Mouse (Mus musculus): ENCODE results near the gene Uvrag. TPM values are rescaled to one million over a fixed set of nuclear protein-coding genes. Genes with fewer than 3 reads are reported as not detected.
A peak's percentile ranks its signal among the peaks of the same experiment; 100 is the strongest.
"Not testable (repeated sequence)": the region's sequence is repeated elsewhere in the genome, so short reads cannot be mapped to it uniquely, and the experiment has no call there.

Uvrag gene
- polyA plus RNA-seq, 1 experiment from 2014 or later, result 14.8 TPM

- ATAC-seq (ENCODE audit: insufficient read depth, low FRiP score), result no peak
- H3K36me3 ChIP-seq (ENCODE audit: control insufficient read depth, insufficient read depth, low read length), result no peaks in the 10 kb centered on the region
- 24% methylated on average over 16 of the region's 16 CpGs for WGBS
- peak overlapping the region; percentile 23; the same call in 1 of the 2 replicates for H3K4me2 ChIP-seq (ENCODE audit: low read depth, low read length)
- no peak overlapping the region for H3K4me3 ChIP-seq (replicated peaks; ENCODE audit: low read length)
- H3K9ac ChIP-seq (ENCODE audit: low read length), result 0 out of 2 replicates have a peak overlapping the region, but pooled peaks have one; percentile 17
- peaks cover 10% of the 10 kb centered on the region; the same call in 1 of the 2 replicates for H3K4me1 ChIP-seq (ENCODE audit: control insufficient read depth, insufficient read depth, low read length)
- H3K27me3 ChIP-seq (ENCODE audit: control insufficient read depth, insufficient read depth, low read length), result no peaks in the 10 kb centered on the region
- H3K9me3 ChIP-seq (replicated peaks; ENCODE audit: control insufficient read depth, low read length), result 0 out of 2 replicates have a peak, but pooled peaks cover 3% of the 10 kb centered on the region
- peak overlapping the region; percentile 67; the same call in 1 of the 2 replicates for H3K27ac ChIP-seq (ENCODE audit: low read length)
These were observed 172.8 kb downstream of the Uvrag start for GRCm38 (mm10) chr7:98968082-98968674.

GRCm38 (mm10) chr7:98967672-98968071, 173.3 kb downstream of the Uvrag start:
- Histone ChIP-seq H3K36me3 (ENCODE audit: control insufficient read depth, insufficient read depth, low read length) (no peaks in the 10 kb centered on the region), H3K9ac (ENCODE audit: low read length) (no peak overlapping the region), H3K27ac (ENCODE audit: low read length) (no peak overlapping the region; the same call in 1 of the 2 replicates), H3K9me3 (replicated peaks; ENCODE audit: control insufficient read depth, low read length) (0 out of 2 replicates have a peak, but pooled peaks cover 3% of the 10 kb centered on the region), H3K4me3 (replicated peaks; ENCODE audit: low read length) (no peak overlapping the region), H3K4me2 (ENCODE audit: low read depth, low read length) (no peak overlapping the region), H3K4me1 (ENCODE audit: control insufficient read depth, insufficient read depth, low read length) (peaks cover 10% of the 10 kb centered on the region; the same call in 1 of the 2 replicates), H3K27me3 (ENCODE audit: control insufficient read depth, insufficient read depth, low read length) (no peaks in the 10 kb centered on the region)
- no peak for ATAC-seq (ENCODE audit: insufficient read depth, low FRiP score)
- WGBS, result 61% methylated on average over 7 of the region's 7 CpGs

GRCm38 (mm10) chr7:98963581-98963980, 177.4 kb downstream of the Uvrag start:
- H3K9me3 ChIP-seq (replicated peaks; ENCODE audit: control insufficient read depth, low read length); H3K27me3 ChIP-seq (ENCODE audit: control insufficient read depth, insufficient read depth, low read length); H3K36me3 ChIP-seq (ENCODE audit: control insufficient read depth, insufficient read depth, low read length); H3K27ac ChIP-seq (ENCODE audit: low read length); H3K9ac ChIP-seq (ENCODE audit: low read length); H3K4me2 ChIP-seq (ENCODE audit: low read depth, low read length); ATAC-seq (ENCODE audit: insufficient read depth, low FRiP score); H3K4me1 ChIP-seq (ENCODE audit: control insufficient read depth, insufficient read depth, low read length); H3K4me3 ChIP-seq (replicated peaks; ENCODE audit: low read length): not testable (repeated sequence)
- WGBS, result 90% methylated on average over 13 of the region's 13 CpGs

DNA sequence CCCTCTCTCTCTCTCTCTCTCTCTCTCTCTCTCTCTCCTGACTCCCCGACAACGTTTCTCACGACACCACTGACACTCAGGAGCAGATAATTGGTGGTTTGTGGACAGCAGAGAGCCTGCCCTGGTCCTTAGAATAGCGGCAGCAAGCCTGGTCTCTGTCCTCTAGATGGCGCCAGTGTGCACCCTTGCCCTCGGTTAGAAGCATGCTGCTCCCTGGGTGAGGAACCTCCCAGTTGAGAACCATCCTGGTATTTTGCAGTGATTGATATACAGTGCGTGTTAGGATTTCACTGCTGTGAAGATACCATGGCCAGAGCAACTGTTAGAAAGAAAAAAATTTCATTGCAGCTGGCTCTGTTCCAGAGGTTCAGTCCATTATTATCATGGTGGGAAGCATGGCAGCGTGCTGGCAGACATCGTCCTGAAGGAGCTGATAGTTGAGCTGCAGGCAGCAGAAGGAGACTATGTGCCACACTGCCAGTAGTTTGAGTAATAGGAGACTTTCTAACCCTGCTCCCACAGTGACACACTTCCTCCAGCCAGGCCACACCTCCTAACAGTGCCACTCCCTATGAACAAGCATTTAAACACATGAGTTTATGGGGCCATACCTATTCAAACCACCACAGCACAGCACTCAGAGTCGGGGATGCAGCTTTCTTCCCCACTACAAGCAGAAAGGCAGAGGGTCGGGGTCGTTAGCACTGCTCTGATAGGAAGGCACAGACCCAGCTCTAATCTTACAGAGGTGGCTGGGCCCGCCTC, 178.2 kb downstream of the Uvrag start:
- Histone ChIP-seq H3K9me3 (replicated peaks; ENCODE audit: control insufficient read depth, low read length) (no peaks in the 10 kb centered on the region), H3K4me1 (ENCODE audit: control insufficient read depth, insufficient read depth, low read length) (peaks cover 6% of the 10 kb centered on the region; the same call in 1 of the 2 replicates), H3K4me2 (ENCODE audit: low read depth, low read length) (no peak overlapping the region), H3K9ac (ENCODE audit: low read length) (no peak overlapping the region), H3K4me3 (replicated peaks; ENCODE audit: low read length) (no peak overlapping the region), H3K27me3 (ENCODE audit: control insufficient read depth, insufficient read depth, low read length) (no peaks in the 10 kb centered on the region), H3K27ac (ENCODE audit: low read length) (0 out of 2 replicates have a peak overlapping the region, but pooled peaks have one; percentile 4), H3K36me3 (ENCODE audit: control insufficient read depth, insufficient read depth, low read length) (no peaks in the 10 kb centered on the region)
- 27% methylated on average over 13 of the region's 13 CpGs for WGBS
- peak; percentile 68 for ATAC-seq (ENCODE audit: insufficient read depth, low FRiP score)

DNA sequence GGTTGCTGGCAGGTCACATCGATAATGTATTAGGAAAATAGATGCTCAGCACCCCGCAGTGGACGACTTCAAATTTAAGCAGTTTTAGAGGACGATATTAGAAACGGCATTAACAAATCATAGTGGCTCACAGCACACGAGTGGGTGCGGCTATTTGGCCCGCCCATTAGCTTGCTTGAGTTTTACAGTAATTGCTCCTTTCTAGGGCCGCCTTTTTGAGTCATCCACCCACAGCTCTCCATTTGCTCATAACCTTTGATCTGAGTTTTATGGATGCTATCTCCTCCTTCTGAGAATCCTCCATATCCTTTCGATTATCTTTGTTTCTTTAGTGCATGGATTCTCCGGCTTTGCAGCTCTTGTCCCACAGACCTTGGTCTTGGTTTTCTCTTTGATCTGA, 178.9 kb downstream of the Uvrag start:
- Histone ChIP-seq H3K9ac (ENCODE audit: low read length) (no peak overlapping the region), H3K4me3 (replicated peaks; ENCODE audit: low read length) (no peak overlapping the region), H3K4me1 (ENCODE audit: control insufficient read depth, insufficient read depth, low read length) (peaks cover 9% of the 10 kb centered on the region; the same call in 1 of the 2 replicates), H3K36me3 (ENCODE audit: control insufficient read depth, insufficient read depth, low read length) (no peaks in the 10 kb centered on the region), H3K4me2 (ENCODE audit: low read depth, low read length) (no peak overlapping the region), H3K9me3 (replicated peaks; ENCODE audit: control insufficient read depth, low read length) (no peaks in the 10 kb centered on the region), H3K27ac (ENCODE audit: low read length) (no peak overlapping the region), H3K27me3 (ENCODE audit: control insufficient read depth, insufficient read depth, low read length) (no peaks in the 10 kb centered on the region)
- 70% methylated on average over 11 of the region's 11 CpGs for WGBS
- ATAC-seq (ENCODE audit: insufficient read depth, low FRiP score), result no peak

GRCm38 (mm10) chr7:98960274-98960673, 180.7 kb downstream of the Uvrag start:
- no peak for ATAC-seq (ENCODE audit: insufficient read depth, low FRiP score)
- no peak overlapping the region for H3K27ac ChIP-seq (ENCODE audit: low read length)
- peaks cover 9% of the 10 kb centered on the region; the same call in 1 of the 2 replicates for H3K4me1 ChIP-seq (ENCODE audit: control insufficient read depth, insufficient read depth, low read length)
- no peak overlapping the region for H3K4me2 ChIP-seq (ENCODE audit: low read depth, low read length)
- no peaks in the 10 kb centered on the region for H3K27me3 ChIP-seq (ENCODE audit: control insufficient read depth, insufficient read depth, low read length)
- H3K36me3 ChIP-seq (ENCODE audit: control insufficient read depth, insufficient read depth, low read length), result no peaks in the 10 kb centered on the region
- H3K9me3 ChIP-seq (replicated peaks; ENCODE audit: control insufficient read depth, low read length), result no peaks in the 10 kb centered on the region
- 79% methylated on average over 8 of the region's 8 CpGs for WGBS
- no peak overlapping the region for H3K9ac ChIP-seq (ENCODE audit: low read length)
- H3K4me3 ChIP-seq (replicated peaks; ENCODE audit: low read length), result no peak overlapping the region

DNA sequence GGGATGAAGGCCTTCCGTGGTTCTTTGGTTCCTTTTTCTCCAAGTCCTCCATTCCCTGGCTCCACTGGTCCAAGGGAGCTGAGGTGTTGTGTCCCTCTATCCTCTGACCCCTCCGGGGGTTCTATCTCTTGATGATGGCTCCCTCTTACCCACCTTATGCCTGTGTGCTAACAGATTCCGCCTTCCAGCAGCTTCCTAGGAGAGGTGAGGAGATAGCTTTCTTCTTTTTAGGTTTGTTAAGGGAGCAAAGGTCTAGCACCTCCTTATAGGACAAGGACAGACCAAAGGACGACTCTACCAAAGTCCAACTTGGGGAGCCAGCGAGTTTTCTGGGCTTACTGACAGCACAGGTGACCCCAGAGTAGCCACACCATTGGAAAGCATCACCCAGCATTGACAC, 181.7 kb downstream of the Uvrag start:
- no peak overlapping the region for H3K4me3 ChIP-seq (replicated peaks; ENCODE audit: low read length)
- WGBS, result 84% methylated on average over 5 of the region's 5 CpGs
- ATAC-seq (ENCODE audit: insufficient read depth, low FRiP score), result no peak

GRCm38 (mm10) chr7:98958172-98958571, 182.8 kb downstream of the Uvrag start:
- no peak overlapping the region for H3K4me3 ChIP-seq (replicated peaks; ENCODE audit: low read length)
- WGBS, result 23% methylated on average over 11 of the region's 11 CpGs
- no peak overlapping the region for H3K9ac ChIP-seq (ENCODE audit: low read length)
- no peaks in the 10 kb centered on the region for H3K36me3 ChIP-seq (ENCODE audit: control insufficient read depth, insufficient read depth, low read length)
- H3K9me3 ChIP-seq (replicated peaks; ENCODE audit: control insufficient read depth, low read length), result no peaks in the 10 kb centered on the region
- peaks cover 9% of the 10 kb centered on the region; the same call in 1 of the 2 replicates for H3K4me1 ChIP-seq (ENCODE audit: control insufficient read depth, insufficient read depth, low read length)
- H3K27ac ChIP-seq (ENCODE audit: low read length), result no peak overlapping the region
- H3K4me2 ChIP-seq (ENCODE audit: low read depth, low read length), result no peak overlapping the region
- peak; percentile 12; the same call in 1 of the 2 replicates for ATAC-seq (ENCODE audit: insufficient read depth, low FRiP score)
- no peaks in the 10 kb centered on the region for H3K27me3 ChIP-seq (ENCODE audit: control insufficient read depth, insufficient read depth, low read length)

More for the DNA sequence above, 181.7 kb downstream of the Uvrag start:
- H3K9me3 ChIP-seq (replicated peaks; ENCODE audit: control insufficient read depth, low read length), result no peaks in the 10 kb centered on the region
- H3K9ac ChIP-seq (ENCODE audit: low read length), result no peak overlapping the region
- H3K36me3 ChIP-seq (ENCODE audit: control insufficient read depth, insufficient read depth, low read length), result no peaks in the 10 kb centered on the region
- no peak overlapping the region for H3K27ac ChIP-seq (ENCODE audit: low read length)
- H3K4me2 ChIP-seq (ENCODE audit: low read depth, low read length), result no peak overlapping the region
- peaks cover 9% of the 10 kb centered on the region; the same call in 1 of the 2 replicates for H3K4me1 ChIP-seq (ENCODE audit: control insufficient read depth, insufficient read depth, low read length)
- H3K27me3 ChIP-seq (ENCODE audit: control insufficient read depth, insufficient read depth, low read length), result no peaks in the 10 kb centered on the region

DNA sequence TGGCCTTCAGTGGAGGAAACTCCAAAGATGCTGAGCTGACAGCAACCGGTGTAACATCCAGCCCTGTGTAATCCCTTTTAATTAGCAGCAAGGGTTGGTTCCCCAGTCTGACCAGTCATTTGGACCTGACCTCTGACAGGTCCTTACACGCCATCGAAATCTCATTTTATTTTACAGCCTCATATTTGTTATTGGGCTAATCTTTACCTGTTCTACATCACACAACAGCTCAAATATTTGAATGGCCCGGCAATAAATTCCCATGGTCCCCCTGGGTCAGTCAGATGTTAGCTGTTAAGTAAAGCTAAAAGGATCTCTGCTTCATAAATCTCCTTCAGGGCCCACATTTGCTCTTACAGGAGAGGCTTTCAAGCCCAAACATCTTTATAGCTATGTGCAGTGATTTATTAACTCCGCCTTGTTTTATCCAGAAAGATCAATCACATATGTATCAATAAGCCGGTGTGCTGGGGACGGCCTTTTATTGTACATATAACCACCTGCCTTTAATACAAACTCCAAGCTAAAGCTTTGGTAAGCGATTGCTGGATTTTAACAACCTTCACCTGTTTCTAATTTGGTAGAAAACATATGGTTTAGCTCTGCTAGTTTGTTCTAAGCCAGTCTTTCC, 183.7 kb downstream of the Uvrag start:
- WGBS, result 49% methylated on average over 8 of the region's 8 CpGs

More for the DNA sequence above, 183.7 kb downstream of the Uvrag start:
- H3K4me1 ChIP-seq (ENCODE audit: control insufficient read depth, insufficient read depth, low read length), result peaks cover 9% of the 10 kb centered on the region; the same call in 1 of the 2 replicates
- H3K9me3 ChIP-seq (replicated peaks; ENCODE audit: control insufficient read depth, low read length), result no peaks in the 10 kb centered on the region
- H3K9ac ChIP-seq (ENCODE audit: low read length), result no peak overlapping the region
- H3K27me3 ChIP-seq (ENCODE audit: control insufficient read depth, insufficient read depth, low read length), result no peaks in the 10 kb centered on the region
- H3K4me3 ChIP-seq (replicated peaks; ENCODE audit: low read length), result no peak overlapping the region
- H3K27ac ChIP-seq (ENCODE audit: low read length), result no peak overlapping the region
- H3K4me2 ChIP-seq (ENCODE audit: low read depth, low read length), result no peak overlapping the region
- no peak for ATAC-seq (ENCODE audit: insufficient read depth, low FRiP score)
- H3K36me3 ChIP-seq (ENCODE audit: control insufficient read depth, insufficient read depth, low read length), result no peaks in the 10 kb centered on the region
